Mouse (Mus musculus): ENCODE data around the gene Mrpl16.

The Mrpl16 gene

DNA sequence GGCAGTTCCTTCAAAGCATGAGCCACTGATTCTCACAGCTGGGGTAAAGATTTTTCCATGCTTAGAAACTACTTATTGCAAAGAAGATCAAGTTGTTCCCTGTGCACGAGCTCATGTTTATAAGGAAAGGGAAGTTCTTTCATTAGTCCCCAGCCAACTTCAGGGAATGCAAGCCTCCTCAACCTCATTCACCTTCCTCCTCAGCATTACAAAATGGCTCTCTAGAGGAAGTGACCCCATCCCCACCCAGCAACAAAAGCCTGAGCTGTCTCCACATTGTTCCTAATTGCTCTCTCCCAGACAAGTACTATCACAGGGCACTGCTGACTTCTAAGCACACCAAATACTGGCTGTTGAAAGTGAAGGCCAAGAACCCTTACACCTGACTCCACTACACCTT is 34.2 kb downstream of the Mrpl16 start:
- no peak for DNase-seq (ENCODE audit: low read depth)

GRCm38 (mm10) chr19:11807251-11807650 is 37.1 kb downstream of the Mrpl16 start:
- peak; percentile 94 for DNase-seq (ENCODE audit: low read depth)

DNA sequence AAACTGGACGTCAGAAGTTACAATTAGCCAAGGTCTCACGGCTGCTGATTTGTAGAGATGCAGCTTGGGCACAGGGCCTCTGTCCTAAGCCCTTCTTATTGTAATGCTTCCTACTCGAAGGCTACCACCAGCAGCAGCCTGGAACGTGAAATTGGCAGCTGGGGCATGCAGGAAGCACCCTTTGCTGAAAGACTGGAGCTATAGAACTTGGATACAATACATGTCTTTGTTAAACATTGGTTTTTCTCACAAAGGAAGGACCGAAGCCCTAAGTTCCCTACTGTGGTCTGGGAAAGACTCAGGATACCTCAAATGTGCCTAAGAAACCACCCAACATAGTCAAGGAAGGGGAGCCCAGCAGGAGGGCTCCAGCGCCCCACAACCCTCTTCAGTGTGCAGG is 37.6 kb downstream of the Mrpl16 start:
- no peak for DNase-seq (ENCODE audit: low read depth)

GRCm38 (mm10) chr19:11808452-11808851 is 38.3 kb downstream of the Mrpl16 start:
- DNase-seq (ENCODE audit: low read depth): no peak

DNA sequence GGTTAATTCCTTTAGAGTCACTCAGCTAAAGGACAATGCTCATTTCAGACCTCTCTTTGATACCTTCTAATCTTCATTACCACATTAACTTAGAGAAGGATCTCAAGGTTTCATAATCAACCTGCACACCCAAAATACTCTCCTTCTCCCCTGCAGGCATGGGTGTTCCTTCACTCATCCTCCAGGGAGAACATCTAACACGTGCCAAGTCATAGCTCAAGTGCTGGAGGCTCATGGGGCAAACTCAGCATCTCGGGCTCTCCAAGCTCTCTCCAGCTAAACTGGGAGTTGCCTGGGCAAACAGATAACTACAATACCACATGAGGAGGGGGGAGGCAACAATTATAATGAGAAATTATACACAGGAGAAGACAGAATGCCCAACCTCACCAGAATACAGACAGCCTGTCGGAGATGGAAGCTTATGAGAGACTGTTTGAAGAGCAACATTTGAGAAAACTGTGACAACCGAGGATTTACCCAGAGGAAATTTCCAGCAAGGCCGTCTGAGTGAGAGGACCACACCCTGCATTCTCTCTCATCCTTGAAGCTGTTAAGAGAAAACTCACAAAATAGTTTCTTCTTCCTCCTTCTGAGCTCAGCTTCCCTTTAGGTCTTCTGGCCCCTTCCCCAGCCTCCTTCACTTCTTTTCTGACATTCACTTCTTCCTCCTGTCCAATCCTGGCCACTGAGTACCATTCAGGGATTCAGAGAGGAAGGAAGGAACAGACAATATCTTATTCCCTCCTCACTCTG is 40.0 kb downstream of the Mrpl16 start:
- DNase-seq (ENCODE audit: low read depth): no peak

- no peak for DNase-seq (ENCODE audit: low read depth)
Measured at GRCm38 (mm10) chr19:11810856-11811255, 40.7 kb downstream of the Mrpl16 start.

DNA sequence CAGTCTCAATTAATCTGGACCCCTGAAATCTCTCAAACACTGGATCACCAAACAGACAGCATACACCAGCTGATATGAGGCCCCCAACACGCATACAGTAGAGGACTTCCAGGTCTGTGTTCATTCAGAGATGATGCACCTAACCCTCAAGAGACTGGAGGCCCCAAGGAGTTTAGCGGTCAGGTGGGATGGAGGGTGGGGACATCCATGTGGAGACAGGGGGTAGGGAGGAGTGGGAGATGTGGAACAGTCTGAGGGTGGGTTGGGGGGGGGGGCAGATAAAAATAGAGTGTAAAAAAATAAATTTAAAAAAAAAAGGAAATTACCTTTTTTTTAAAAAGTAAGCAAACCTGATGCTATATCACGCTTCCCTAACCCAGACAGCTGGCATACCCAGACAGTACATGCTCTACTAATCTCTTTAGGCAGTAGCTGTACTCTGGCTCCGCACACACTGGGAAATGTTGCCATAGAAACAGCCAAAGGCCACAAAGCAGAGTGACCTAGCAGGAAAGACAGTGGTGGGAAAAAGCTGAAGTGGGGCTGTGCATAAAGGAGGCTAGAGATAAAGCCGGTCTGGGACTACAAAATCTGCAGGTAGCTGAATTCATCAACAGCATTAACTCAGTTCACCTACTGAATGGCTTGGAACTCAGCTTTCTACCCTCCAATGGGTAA is 41.6 kb downstream of the Mrpl16 start:
- DNase-seq (ENCODE audit: low read depth): no peak

- peak; percentile 54 for DNase-seq (ENCODE audit: low read depth)
Measured at GRCm38 (mm10) chr19:11813136-11813535, 42.9 kb downstream of the Mrpl16 start.

GRCm38 (mm10) chr19:11813649-11814048 is 43.5 kb downstream of the Mrpl16 start:
- DNase-seq (ENCODE audit: low read depth): no peak

GRCm38 (mm10) chr19:11814742-11815333 is 44.6 kb downstream of the Mrpl16 start:
- no peak for DNase-seq (ENCODE audit: low read depth)

GRCm38 (mm10) chr19:11816706-11817105 is 46.5 kb downstream of the Mrpl16 start:
- DNase-seq (ENCODE audit: low read depth): no peak

GRCm38 (mm10) chr19:11817586-11817985 is 47.4 kb downstream of the Mrpl16 start:
- DNase-seq (ENCODE audit: low read depth): no peak

GRCm38 (mm10) chr19:11818199-11819142 is 48.3 kb downstream of the Mrpl16 start:
- no peak for DNase-seq (ENCODE audit: low read depth)

- no peak for DNase-seq (ENCODE audit: low read depth)
Measured at GRCm38 (mm10) chr19:11819143-11819700, 49.0 kb downstream of the Mrpl16 start, which contains the start of gene Stx3. Stx3 (minus strand) TSS chr19:11819403.

GRCm38 (mm10) chr19:11819800-11820199 is 49.6 kb downstream of the Mrpl16 start:
- DNase-seq (ENCODE audit: low read depth): no peak

GRCm38 (mm10) chr19:11820211-11820610 is 50.0 kb downstream of the Mrpl16 start:
- DNase-seq (ENCODE audit: low read depth): no peak

DNA sequence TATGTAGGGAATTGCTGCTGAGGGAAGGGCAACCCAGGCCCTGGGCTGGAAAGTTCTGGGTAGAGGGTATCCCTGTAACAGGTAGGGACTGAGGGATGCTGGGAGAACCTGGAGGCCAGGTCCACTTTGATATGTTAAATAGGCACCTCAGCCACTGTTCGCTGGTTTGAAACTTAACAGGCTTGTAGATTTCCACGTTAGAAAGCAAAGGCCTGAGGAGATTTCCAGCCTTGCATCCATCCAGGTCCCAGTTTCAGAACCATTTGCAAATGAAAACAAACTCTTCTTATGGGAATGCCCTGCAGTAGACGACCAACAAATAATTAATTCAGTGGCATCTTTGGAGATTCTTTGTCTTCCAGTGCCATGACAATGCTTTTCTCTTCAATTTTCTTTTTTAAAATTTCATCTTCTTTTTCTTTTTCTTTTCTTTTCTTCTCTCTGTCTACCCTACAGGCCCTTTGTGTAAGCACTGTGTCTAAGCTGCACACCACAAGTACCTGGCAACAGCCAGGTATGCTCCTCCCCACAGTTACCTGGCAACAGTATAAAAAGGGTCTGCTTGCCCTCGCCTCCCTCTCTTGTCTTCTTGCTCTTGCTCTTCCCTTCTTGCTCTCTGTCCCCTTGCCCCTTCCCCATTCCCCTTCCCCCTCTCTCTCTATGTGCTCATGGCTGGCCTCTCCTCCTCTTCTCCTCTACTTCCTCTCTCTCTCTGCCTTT is 53.3 kb downstream of the Mrpl16 start:
- no peak for DNase-seq (ENCODE audit: low read depth)

All from 416B (cell line).